Mouse (Mus musculus): ENCODE measurements around the gene Rpa1. TPM values are rescaled to one million over a fixed set of nuclear protein-coding genes. Genes with fewer than 3 reads are reported as not detected.

Gene Rpa1
- polyA plus RNA-seq, 1 experiment from 2014 or later: 169 TPM

GRCm38 (mm10) chr11:75259416-75259815 lies 88.7 kb downstream of the Rpa1 start:
- peaks cover 49% of the 10 kb centered on the region for H3K4me1 ChIP-seq
- no peak overlapping the region for H3K27ac ChIP-seq
- no peaks in the 10 kb centered on the region for H3K9me3 ChIP-seq
- H3K9ac ChIP-seq: no peak overlapping the region
- no peak overlapping the region for H3K4me2 ChIP-seq
- ATAC-seq (ENCODE audit: borderline replicate concordance, extremely low read depth, low FRiP score, low TSS enrichment): no peak
- no peak overlapping the region for H3K4me3 ChIP-seq
- H3K36me3 ChIP-seq: no peaks in the 10 kb centered on the region
- 62% methylated on average over 6 of the region's 6 CpGs for WGBS
- H3K27me3 ChIP-seq: no peaks in the 10 kb centered on the region

- Histone ChIP-seq H3K36me3 (no peaks in the 10 kb centered on the region), H3K27ac (no peak overlapping the region), H3K4me1 (peaks cover 31% of the 10 kb centered on the region), H3K9me3 (no peaks in the 10 kb centered on the region), H3K27me3 (no peaks in the 10 kb centered on the region), H3K4me2 (no peak overlapping the region), H3K4me3 (no peak overlapping the region), H3K9ac (no peak overlapping the region)
- WGBS: 65% methylated on average over 4 of the region's 4 CpGs
- ATAC-seq (ENCODE audit: borderline replicate concordance, extremely low read depth, low FRiP score, low TSS enrichment): no peak
Observed at GRCm38 (mm10) chr11:75257056-75257648, 91.0 kb downstream of the Rpa1 start.

- Histone ChIP-seq H3K9me3 (no peaks in the 10 kb centered on the region), H3K36me3 (no peaks in the 10 kb centered on the region), H3K27ac (no peak overlapping the region), H3K4me2 (no peak overlapping the region), H3K4me1 (peaks cover 20% of the 10 kb centered on the region), H3K27me3 (no peaks in the 10 kb centered on the region), H3K9ac (no peak overlapping the region), H3K4me3 (no peak overlapping the region)
- 36% methylated on average over 5 of the region's 5 CpGs for WGBS
- ATAC-seq (ENCODE audit: borderline replicate concordance, extremely low read depth, low FRiP score, low TSS enrichment): no peak
Observed at GRCm38 (mm10) chr11:75255330-75255729, 92.8 kb downstream of the Rpa1 start.

GRCm38 (mm10) chr11:75254252-75254912 lies 93.7 kb downstream of the Rpa1 start:
- H3K27ac ChIP-seq: no peak overlapping the region
- H3K9me3 ChIP-seq: no peaks in the 10 kb centered on the region
- H3K27me3 ChIP-seq: no peaks in the 10 kb centered on the region
- no peaks in the 10 kb centered on the region for H3K36me3 ChIP-seq
- ATAC-seq (ENCODE audit: borderline replicate concordance, extremely low read depth, low FRiP score, low TSS enrichment): peak; percentile 57; the same call in 1 of the 2 replicates
- H3K9ac ChIP-seq: no peak overlapping the region
- no peak overlapping the region for H3K4me2 ChIP-seq
- no peak overlapping the region for H3K4me3 ChIP-seq
- H3K4me1 ChIP-seq: peaks cover 20% of the 10 kb centered on the region
- 45% methylated on average over 13 of the region's 13 CpGs for WGBS

GRCm38 (mm10) chr11:75251557-75252070 lies 96.5 kb downstream of the Rpa1 start:
- no peaks in the 10 kb centered on the region for H3K36me3 ChIP-seq

GRCm38 (mm10) chr11:75251006-75251512 lies 97.1 kb downstream of the Rpa1 start:
- no peaks in the 10 kb centered on the region for H3K27me3 ChIP-seq
- 73% methylated on average over 4 of the region's 4 CpGs for WGBS
- no peak overlapping the region for H3K27ac ChIP-seq
- H3K9me3 ChIP-seq: no peaks in the 10 kb centered on the region
- ATAC-seq (ENCODE audit: borderline replicate concordance, extremely low read depth, low FRiP score, low TSS enrichment): no peak
- no peak overlapping the region for H3K9ac ChIP-seq
- H3K4me1 ChIP-seq: peaks cover 31% of the 10 kb centered on the region
- no peaks in the 10 kb centered on the region for H3K36me3 ChIP-seq
- no peak overlapping the region for H3K4me3 ChIP-seq
- no peak overlapping the region for H3K4me2 ChIP-seq

More at GRCm38 (mm10) chr11:75251557-75252070, 96.5 kb downstream of the Rpa1 start:
- Histone ChIP-seq H3K27ac (no peak overlapping the region), H3K4me3 (no peak overlapping the region), H3K9me3 (no peaks in the 10 kb centered on the region), H3K4me1 (peaks cover 25% of the 10 kb centered on the region), H3K27me3 (no peaks in the 10 kb centered on the region), H3K9ac (no peak overlapping the region), H3K4me2 (no peak overlapping the region)
- WGBS: 44% methylated on average over 7 of the region's 7 CpGs
- no peak for ATAC-seq (ENCODE audit: borderline replicate concordance, extremely low read depth, low FRiP score, low TSS enrichment)

GRCm38 (mm10) chr11:75249588-75249987 lies 98.5 kb downstream of the Rpa1 start:
- ATAC-seq (ENCODE audit: borderline replicate concordance, extremely low read depth, low FRiP score, low TSS enrichment): no peak
- Histone ChIP-seq H3K4me3 (no peak overlapping the region), H3K27ac (no peak overlapping the region), H3K36me3 (no peaks in the 10 kb centered on the region), H3K4me1 (peaks cover 37% of the 10 kb centered on the region), H3K9me3 (no peaks in the 10 kb centered on the region), H3K4me2 (no peak overlapping the region), H3K27me3 (no peaks in the 10 kb centered on the region), H3K9ac (no peak overlapping the region)
- 64% methylated on average over 9 of the region's 9 CpGs for WGBS

Small RNA genes within 50 kb of the gene (microRNA-seq; reads per million reads assigned to microRNA genes)
- gene Gm47300: not detected

Other genes starting within 250 kb of the Rpa1 start
- 20.1 and 21.7 TPM in 2 replicates for gene Hic1, start 178.8 kb downstream of the Rpa1 start, polyA plus RNA-seq (2015; fragmentation: Nextera tagmentation; extraction: Ambion mirVana)
- 25.5 and 26.2 TPM in 2 replicates for gene Ovca2, start 169.5 kb downstream of the Rpa1 start, polyA plus RNA-seq (2015; fragmentation: Nextera tagmentation; extraction: Ambion mirVana)
- gene Dph1, start 157.1 kb downstream of the Rpa1 start, polyA plus RNA-seq (2015; fragmentation: Nextera tagmentation; extraction: Ambion mirVana): 20.4 and 21.0 TPM in 2 replicates
- gene Rtn4rl1, start 154.5 kb downstream of the Rpa1 start, polyA plus RNA-seq (2015; fragmentation: Nextera tagmentation; extraction: Ambion mirVana): 1.8 and 3.3 TPM in 2 replicates
- 14.4 and 14.6 TPM in 2 replicates for gene Smyd4, start 109 bp upstream of the Rpa1 start, polyA plus RNA-seq (2015; fragmentation: Nextera tagmentation; extraction: Ambion mirVana)
- 46.1 and 57.0 TPM in 2 replicates for gene Serpinf1, start 74.4 kb upstream of the Rpa1 start, polyA plus RNA-seq (2015; fragmentation: Nextera tagmentation; extraction: Ambion mirVana)
- gene Serpinf2, start 91.3 kb upstream of the Rpa1 start, polyA plus RNA-seq (2015; fragmentation: Nextera tagmentation; extraction: Ambion mirVana): 0.89 and 4.3 TPM in 2 replicates
- 4.5 and 4.8 TPM in 2 replicates for gene Wdr81, start 106.4 kb upstream of the Rpa1 start, polyA plus RNA-seq (2015; fragmentation: Nextera tagmentation; extraction: Ambion mirVana)
- gene Tlcd2, start 113.4 kb upstream of the Rpa1 start, polyA plus RNA-seq (2015; fragmentation: Nextera tagmentation; extraction: Ambion mirVana): 15.9 and 18.0 TPM in 2 replicates
- gene Prpf8, start 138.5 kb upstream of the Rpa1 start, polyA plus RNA-seq (2015; fragmentation: Nextera tagmentation; extraction: Ambion mirVana): 56.9 and 57.3 TPM in 2 replicates
- gene Rilp, start 161.8 kb upstream of the Rpa1 start, polyA plus RNA-seq (2015; fragmentation: Nextera tagmentation; extraction: Ambion mirVana): 0.66 and 0.83 TPM in 2 replicates
- gene Scarf1, start 165.2 kb upstream of the Rpa1 start, polyA plus RNA-seq (2015; fragmentation: Nextera tagmentation; extraction: Ambion mirVana): 16.2 and 16.3 TPM in 2 replicates
- gene Slc43a2, start 183.4 kb upstream of the Rpa1 start, polyA plus RNA-seq (2015; fragmentation: Nextera tagmentation; extraction: Ambion mirVana): 5.6 and 6.9 TPM in 2 replicates
- gene Pitpna, start 239.8 kb upstream of the Rpa1 start, polyA plus RNA-seq (2015; fragmentation: Nextera tagmentation; extraction: Ambion mirVana): 73.4 and 76.8 TPM in 2 replicates